Mouse (Mus musculus): ENCODE measurements around the gene Zfp712. TPM values are rescaled to one million over a fixed set of nuclear protein-coding genes. Genes with fewer than 3 reads are reported as not detected.

The Zfp712 gene
- polyA plus RNA-seq, 1 experiment from 2014 or later = 7.8 TPM

GRCm38 (mm10) chr13:67077244-67077643 lies 16.3 kb upstream of the Zfp712 start:
- peaks cover 6% of the 10 kb centered on the region; the same call in 1 of the 2 replicates for H3K9me3 ChIP-seq (replicated peaks; ENCODE audit: control insufficient read depth, low read length, poor library complexity, severe bottlenecking)
- no peak for ATAC-seq
- H3K27ac ChIP-seq (ENCODE audit: low read length) = no peak overlapping the region
- no peak overlapping the region for H3K4me2 ChIP-seq (ENCODE audit: low read length)
- peaks cover 13% of the 10 kb centered on the region for H3K4me1 ChIP-seq (ENCODE audit: control insufficient read depth, insufficient read depth, low read length)
- H3K36me3 ChIP-seq (ENCODE audit: control insufficient read depth, insufficient read depth, low read length) = peaks cover 39% of the 10 kb centered on the region
- H3K4me3 ChIP-seq (ENCODE audit: low read depth, low read length) = no peak overlapping the region
- 97% methylated on average over 2 of the region's 2 CpGs for WGBS
- no peaks in the 10 kb centered on the region for H3K27me3 ChIP-seq (ENCODE audit: control insufficient read depth, insufficient read depth, low read depth, low read length)
- no peak overlapping the region for H3K9ac ChIP-seq (ENCODE audit: low read depth, low read length)

DNA sequence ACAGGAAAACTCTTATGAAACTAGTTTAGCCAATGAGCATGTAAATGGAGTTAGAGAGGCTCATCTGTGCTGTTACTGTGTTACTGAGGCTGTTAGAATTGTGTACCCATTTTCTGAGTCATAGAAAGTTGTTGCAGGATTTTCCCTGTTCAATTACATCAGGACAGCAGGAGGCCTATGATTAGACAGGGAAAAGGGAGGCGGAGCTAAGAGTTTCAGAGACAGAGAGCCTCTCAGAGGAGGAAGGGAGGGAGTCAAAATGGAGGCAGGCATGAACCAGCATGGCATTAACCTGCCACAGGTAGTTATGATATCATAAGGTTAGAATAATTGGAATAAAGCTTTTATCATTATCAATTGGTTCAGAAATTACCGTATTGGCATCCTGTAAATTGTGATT lies 11.8 kb upstream of the Zfp712 start:
- 96% methylated on average over 2 of the region's 2 CpGs for WGBS
- Histone ChIP-seq H3K36me3 (ENCODE audit: control insufficient read depth, insufficient read depth, low read length) (peaks cover 63% of the 10 kb centered on the region), H3K9me3 (replicated peaks; ENCODE audit: control insufficient read depth, low read length, poor library complexity, severe bottlenecking) (peaks cover 22% of the 10 kb centered on the region; the same call in 1 of the 2 replicates), H3K9ac (ENCODE audit: low read depth, low read length) (no peak overlapping the region), H3K27me3 (ENCODE audit: control insufficient read depth, insufficient read depth, low read depth, low read length) (no peaks in the 10 kb centered on the region), H3K4me2 (ENCODE audit: low read length) (no peak overlapping the region), H3K27ac (ENCODE audit: low read length) (no peak overlapping the region), H3K4me3 (ENCODE audit: low read depth, low read length) (no peak overlapping the region), H3K4me1 (ENCODE audit: control insufficient read depth, insufficient read depth, low read length) (no peaks in the 10 kb centered on the region)
- no peak for ATAC-seq

GRCm38 (mm10) chr13:67065386-67065785 lies 4.4 kb upstream of the Zfp712 start:
- H3K27ac ChIP-seq (ENCODE audit: low read length) = no peak overlapping the region
- peaks cover 26% of the 10 kb centered on the region for H3K36me3 ChIP-seq (ENCODE audit: control insufficient read depth, insufficient read depth, low read length)
- H3K9ac ChIP-seq (ENCODE audit: low read depth, low read length) = no peak overlapping the region
- WGBS = 91% methylated on average over 8 of the region's 8 CpGs
- H3K4me3 ChIP-seq (ENCODE audit: low read depth, low read length) = no peak overlapping the region
- H3K9me3 ChIP-seq (replicated peaks; ENCODE audit: control insufficient read depth, low read length, poor library complexity, severe bottlenecking) = peaks cover 17% of the 10 kb centered on the region
- H3K4me1 ChIP-seq (ENCODE audit: control insufficient read depth, insufficient read depth, low read length) = no peaks in the 10 kb centered on the region
- H3K27me3 ChIP-seq (ENCODE audit: control insufficient read depth, insufficient read depth, low read depth, low read length) = no peaks in the 10 kb centered on the region
- no peak for ATAC-seq
- H3K4me2 ChIP-seq (ENCODE audit: low read length) = no peak overlapping the region

- Histone ChIP-seq H3K9me3 (replicated peaks; ENCODE audit: control insufficient read depth, low read length, poor library complexity, severe bottlenecking) (peaks cover 5% of the 10 kb centered on the region), H3K4me1 (ENCODE audit: control insufficient read depth, insufficient read depth, low read length) (peaks cover 8% of the 10 kb centered on the region), H3K4me2 (ENCODE audit: low read length) (no peak overlapping the region), H3K27ac (ENCODE audit: low read length) (no peak overlapping the region), H3K36me3 (ENCODE audit: control insufficient read depth, insufficient read depth, low read length) (peaks cover 5% of the 10 kb centered on the region; the same call in 1 of the 2 replicates), H3K9ac (ENCODE audit: low read depth, low read length) (no peak overlapping the region), H3K4me3 (ENCODE audit: low read depth, low read length) (no peak overlapping the region), H3K27me3 (ENCODE audit: control insufficient read depth, insufficient read depth, low read depth, low read length) (no peaks in the 10 kb centered on the region)
- 56% methylated on average over 7 of the region's 7 CpGs for WGBS
- ATAC-seq = no peak
Observed at GRCm38 (mm10) chr13:67062427-67062826, 1.5 kb upstream of the Zfp712 start.

GRCm38 (mm10) chr13:67060161-67060785 lies 697 bp downstream of the Zfp712 start:
- Histone ChIP-seq H3K27me3 (ENCODE audit: control insufficient read depth, insufficient read depth, low read depth, low read length) (no peaks in the 10 kb centered on the region), H3K4me2 (ENCODE audit: low read length) (peak overlapping the region; percentile 56), H3K9me3 (replicated peaks; ENCODE audit: control insufficient read depth, low read length, poor library complexity, severe bottlenecking) (peaks cover 10% of the 10 kb centered on the region; the same call in 1 of the 2 replicates), H3K27ac (ENCODE audit: low read length) (peak overlapping the region; percentile 72), H3K9ac (ENCODE audit: low read depth, low read length) (peak overlapping the region; percentile 75), H3K4me3 (ENCODE audit: low read depth, low read length) (peak overlapping the region; percentile 63), H3K36me3 (ENCODE audit: control insufficient read depth, insufficient read depth, low read length) (no peaks in the 10 kb centered on the region), H3K4me1 (ENCODE audit: control insufficient read depth, insufficient read depth, low read length) (peaks cover 8% of the 10 kb centered on the region)
- ATAC-seq = peak; percentile 77
- WGBS = 3% methylated on average over 12 of the region's 12 CpGs

Other genes with a start within 250 kb of the Zfp712 start
- 4.1 TPM in 2 replicates for gene Gm10767, start 156.3 kb downstream of the Zfp712 start, polyA plus RNA-seq (2015; fragmentation: Nextera tagmentation; extraction: Ambion mirVana)
- 9.9 and 10.8 TPM in 2 replicates for gene Zfp708, start 36.8 kb upstream of the Zfp712 start, polyA plus RNA-seq (2015; fragmentation: Nextera tagmentation; extraction: Ambion mirVana)
- 0.95 and 1.5 TPM in 2 replicates for gene Gm28557, start 47.4 kb upstream of the Zfp712 start, polyA plus RNA-seq (2015; fragmentation: Nextera tagmentation; extraction: Ambion mirVana)
- gene Rslcan18, start 55.1 kb upstream of the Zfp712 start, polyA plus RNA-seq (2015; fragmentation: Nextera tagmentation; extraction: Ambion mirVana) = not detected in 2 replicates
- 4.5 and 4.9 TPM in 2 replicates for gene Zfp759, start 60.5 kb upstream of the Zfp712 start, polyA plus RNA-seq (2015; fragmentation: Nextera tagmentation; extraction: Ambion mirVana)
- 7.7 and 8.2 TPM in 2 replicates for gene Rsl1, start 112.0 kb upstream of the Zfp712 start, polyA plus RNA-seq (2015; fragmentation: Nextera tagmentation; extraction: Ambion mirVana)
- 2.3 and 2.9 TPM in 2 replicates for gene Zfp455, start 133.3 kb upstream of the Zfp712 start, polyA plus RNA-seq (2015; fragmentation: Nextera tagmentation; extraction: Ambion mirVana)
- gene Zfp458, start 217.3 kb upstream of the Zfp712 start, polyA plus RNA-seq (2015; fragmentation: Nextera tagmentation; extraction: Ambion mirVana) = 5.8 and 6.9 TPM in 2 replicates
- gene Zfp457, start 245.3 kb upstream of the Zfp712 start, polyA plus RNA-seq (2015; fragmentation: Nextera tagmentation; extraction: Ambion mirVana) = 0.97 and 1.2 TPM in 2 replicates